Mouse (Mus musculus): ENCODE data around the gene Ift22.
"Not testable (repeated sequence)": the region's sequence is repeated elsewhere in the genome, so short reads cannot be mapped to it uniquely, and the experiment has no call there.

The Ift22 gene

GRCm38 (mm10) chr5:136947874-136948273 is 39.9 kb downstream of the Ift22 start:
- no peak for DNase-seq (ENCODE audit: low spot score in 2 of 2)

- DNase-seq (ENCODE audit: low spot score in 2 of 2) = not testable (repeated sequence)
Measured at GRCm38 (mm10) chr5:136949551-136950336, 41.8 kb downstream of the Ift22 start.

GRCm38 (mm10) chr5:136950521-136950920 is 42.6 kb downstream of the Ift22 start:
- DNase-seq (ENCODE audit: low spot score in 2 of 2) = no peak

GRCm38 (mm10) chr5:136952153-136952552 is 44.2 kb downstream of the Ift22 start:
- DNase-seq (ENCODE audit: low spot score in 2 of 2) = no peak

GRCm38 (mm10) chr5:136953015-136953414 is 45.1 kb downstream of the Ift22 start, which contains the start of gene Fis1:
Gene Fis1, plus strand, starts transcription at chr5:136953275.
- peak; percentile 97 for DNase-seq (ENCODE audit: low spot score in 2 of 2)

- no peak for DNase-seq (ENCODE audit: low spot score in 2 of 2)
Measured at GRCm38 (mm10) chr5:136953440-136953951, 45.5 kb downstream of the Ift22 start.

- DNase-seq (ENCODE audit: low spot score in 2 of 2) = no peak
Measured at GRCm38 (mm10) chr5:136955622-136956021, 47.7 kb downstream of the Ift22 start.

- DNase-seq (ENCODE audit: low spot score in 2 of 2) = no peak
Measured at GRCm38 (mm10) chr5:136957250-136957649, 49.3 kb downstream of the Ift22 start.

- no peak for DNase-seq (ENCODE audit: low spot score in 2 of 2)
Measured at GRCm38 (mm10) chr5:136958991-136959605, 51.1 kb downstream of the Ift22 start.

- no peak for DNase-seq (ENCODE audit: low spot score in 2 of 2)
Measured at GRCm38 (mm10) chr5:136960053-136960452, 52.1 kb downstream of the Ift22 start.

- no peak for DNase-seq (ENCODE audit: low spot score in 2 of 2)
Measured at GRCm38 (mm10) chr5:136961334-136961982, 53.5 kb downstream of the Ift22 start.

GRCm38 (mm10) chr5:136961983-136962461 is 54.1 kb downstream of the Ift22 start:
- DNase-seq (ENCODE audit: low spot score in 2 of 2) = peak; percentile 93 to 94

GRCm38 (mm10) chr5:136962501-136962900 is 54.6 kb downstream of the Ift22 start:
- peak; percentile 80 to 84 for DNase-seq (ENCODE audit: low spot score in 2 of 2)

GRCm38 (mm10) chr5:136962966-136963540 is 55.1 kb downstream of the Ift22 start:
- no peak for DNase-seq (ENCODE audit: low spot score in 2 of 2)
